Mouse (Mus musculus) heart, embryonic 10.5 days (tissue): Measurements from ENCODE around the gene Speer4d. TPM values are rescaled to one million over a fixed set of nuclear protein-coding genes. Genes with fewer than 3 reads are reported as not detected.
"Not testable (repeated sequence)": the region's sequence is repeated elsewhere in the genome, so short reads cannot be mapped to it uniquely, and the experiment has no call there.

Experiments
- DNase-seq: peaks from one replicate; pipeline ENCODE4 v3.0.0-alpha.2; 2017; ENCODE audit warnings: low spot score
- H3K27ac ChIP-seq: fragments of 300-500 bp; sonication (generic); 2 replicates; pipeline ENCODE4 v1.5.1; 2016; ENCODE audit warnings: mild to moderate bottlenecking
- H3K27me3 ChIP-seq: fragments of 300-500 bp; sonication (generic); 2 replicates; pipeline ENCODE4 v1.6.1; 2016; ENCODE audit warnings: mild to moderate bottlenecking; ENCODE audit not compliant: poor library complexity, insufficient read depth, severe bottlenecking
- H3K36me3 ChIP-seq: fragments of 300-500 bp; sonication (generic); 2 replicates; pipeline ENCODE4 v1.6.1; 2016; ENCODE audit warnings: mild to moderate bottlenecking, moderate library complexity
- H3K4me1 ChIP-seq: fragments of 300-500 bp; sonication (generic); 2 replicates; pipeline ENCODE4 v1.6.1; 2016; ENCODE audit warnings: mild to moderate bottlenecking
- H3K4me3 ChIP-seq: fragments of 300-500 bp; sonication (generic); 2 replicates; pipeline ENCODE4 v1.5.1; 2016; ENCODE audit warnings: mild to moderate bottlenecking, moderate library complexity
- H3K9me3 ChIP-seq: fragments of 300-500 bp; sonication (generic); 2 replicates; pipeline ENCODE4 v1.6.1; 2016; ENCODE audit warnings: mild to moderate bottlenecking, moderate library complexity
- WGBS: fragments of 180-500 bp; shearing (Covaris S2); methylation state at CpG from one replicate; pipeline ENCODE4 v1.1.7; 2016; 5-methylcytosine and 5-hydroxymethylcytosine counted together
- polyA plus RNA-seq: library from polyadenylated mRNA; unstranded; fragments of >200 nt; fragmentation: Nextera tagmentation; extraction: Ambion mirVana; gene quantifications from 2 replicates; pipeline ENCODE4 v1.2.1, GENCODE M21; 2016

The Speer4d gene
- polyA plus RNA-seq: not detected in 2 replicates

GRCm38 (mm10) chr5:15618764-15619163, at the start of gene Speer4d:
TSS of gene Speer4d (plus strand) at chr5:15619064.
- H3K4me1 ChIP-seq, H3K36me3 ChIP-seq, H3K4me3 ChIP-seq, DNase-seq, H3K9me3 ChIP-seq, H3K27ac ChIP-seq, H3K27me3 ChIP-seq: not testable (repeated sequence)
- WGBS: 60% methylated on average over 1 of the region's 1 CpGs

- not testable (repeated sequence) for H3K27me3 ChIP-seq, H3K4me1 ChIP-seq, H3K27ac ChIP-seq, DNase-seq, H3K9me3 ChIP-seq, H3K36me3 ChIP-seq, H3K4me3 ChIP-seq
Measured at GRCm38 (mm10) chr5:15573735-15574134, 45.1 kb upstream of the Speer4d start.

- not testable (repeated sequence) for H3K4me3 ChIP-seq, DNase-seq, H3K27ac ChIP-seq, H3K27me3 ChIP-seq, H3K9me3 ChIP-seq, H3K36me3 ChIP-seq, H3K4me1 ChIP-seq
- WGBS: no CpG with 5 or more reads among the region's 1 CpGs
Measured at GRCm38 (mm10) chr5:15577033-15577432, 41.8 kb upstream of the Speer4d start, which contains the start of gene Gm21083. TSS of gene Gm21083 (plus strand) at chr5:15577333.

GRCm38 (mm10) chr5:15586351-15586750, 32.5 kb upstream of the Speer4d start:
- not testable (repeated sequence) for H3K27me3 ChIP-seq

GRCm38 (mm10) chr5:15588291-15588690, 30.6 kb upstream of the Speer4d start:
- WGBS: 24% methylated on average over 6 of the region's 6 CpGs
- H3K4me3 ChIP-seq, H3K27me3 ChIP-seq, H3K36me3 ChIP-seq, H3K4me1 ChIP-seq, H3K9me3 ChIP-seq, H3K27ac ChIP-seq: not testable (repeated sequence)
- peak; percentile 22 for DNase-seq

More at GRCm38 (mm10) chr5:15586351-15586750, 32.5 kb upstream of the Speer4d start:
- H3K36me3 ChIP-seq, H3K9me3 ChIP-seq, H3K4me3 ChIP-seq, H3K4me1 ChIP-seq, H3K27ac ChIP-seq: not testable (repeated sequence)
- peak; percentile 56 for DNase-seq

- H3K4me3 ChIP-seq, H3K27me3 ChIP-seq, H3K27ac ChIP-seq, H3K36me3 ChIP-seq, H3K4me1 ChIP-seq, H3K9me3 ChIP-seq, DNase-seq: not testable (repeated sequence)
- 56% methylated on average over 5 of the region's 5 CpGs for WGBS
Measured at GRCm38 (mm10) chr5:15590635-15591034, 28.2 kb upstream of the Speer4d start.

GRCm38 (mm10) chr5:15591577-15591976, 27.3 kb upstream of the Speer4d start:
- not testable (repeated sequence) for H3K4me3 ChIP-seq, DNase-seq, H3K27me3 ChIP-seq, H3K36me3 ChIP-seq, H3K9me3 ChIP-seq, H3K27ac ChIP-seq, H3K4me1 ChIP-seq
- 66% methylated on average over 2 of the region's 2 CpGs for WGBS

GRCm38 (mm10) chr5:15598831-15599230, 20.0 kb upstream of the Speer4d start:
- not testable (repeated sequence) for H3K36me3 ChIP-seq, H3K27me3 ChIP-seq, H3K4me1 ChIP-seq, H3K4me3 ChIP-seq, DNase-seq, H3K27ac ChIP-seq
- peaks cover 19% of the 10 kb centered on the region; the same call in 1 of the 2 replicates for H3K9me3 ChIP-seq

GRCm38 (mm10) chr5:15600342-15600741, 18.5 kb upstream of the Speer4d start:
- 39% methylated on average over 4 of the region's 4 CpGs for WGBS
- not testable (repeated sequence) for H3K4me1 ChIP-seq, H3K27me3 ChIP-seq, H3K36me3 ChIP-seq, H3K4me3 ChIP-seq, H3K27ac ChIP-seq
- H3K9me3 ChIP-seq: peaks cover 18% of the 10 kb centered on the region
- DNase-seq: peak; percentile 79

- 57% methylated on average over 5 of the region's 5 CpGs for WGBS
- H3K27ac ChIP-seq, H3K4me1 ChIP-seq, H3K4me3 ChIP-seq, H3K27me3 ChIP-seq, DNase-seq, H3K36me3 ChIP-seq: not testable (repeated sequence)
- H3K9me3 ChIP-seq: peaks cover 15% of the 10 kb centered on the region
Measured at GRCm38 (mm10) chr5:15601481-15601880, 17.4 kb upstream of the Speer4d start.

- not testable (repeated sequence) for DNase-seq, H3K4me3 ChIP-seq, H3K4me1 ChIP-seq, H3K27me3 ChIP-seq, H3K27ac ChIP-seq, H3K36me3 ChIP-seq
- 71% methylated on average over 3 of the region's 3 CpGs for WGBS
- peaks cover 19% of the 10 kb centered on the region for H3K9me3 ChIP-seq
Measured at GRCm38 (mm10) chr5:15601960-15602359, 16.9 kb upstream of the Speer4d start.

GRCm38 (mm10) chr5:15602424-15602947, 16.4 kb upstream of the Speer4d start:
- H3K27me3 ChIP-seq, H3K4me1 ChIP-seq, H3K36me3 ChIP-seq, H3K4me3 ChIP-seq, H3K27ac ChIP-seq: not testable (repeated sequence)
- 58% methylated on average over 3 of the region's 3 CpGs for WGBS
- DNase-seq: peak; percentile 82
- H3K9me3 ChIP-seq: peaks cover 19% of the 10 kb centered on the region

- H3K27me3 ChIP-seq, H3K4me3 ChIP-seq, H3K4me1 ChIP-seq, H3K36me3 ChIP-seq, H3K27ac ChIP-seq: not testable (repeated sequence)
- WGBS: 58% methylated on average over 2 of the region's 2 CpGs
- DNase-seq: peak; percentile 56
- peaks cover 19% of the 10 kb centered on the region for H3K9me3 ChIP-seq
Measured at GRCm38 (mm10) chr5:15603008-15603407, 15.9 kb upstream of the Speer4d start.

- H3K36me3 ChIP-seq, H3K4me3 ChIP-seq: not testable (repeated sequence)
Measured at GRCm38 (mm10) chr5:15603585-15603984, 15.3 kb upstream of the Speer4d start.

More at GRCm38 (mm10) chr5:15603585-15603984, 15.3 kb upstream of the Speer4d start:
- peaks cover 17% of the 10 kb centered on the region for H3K9me3 ChIP-seq
- not testable (repeated sequence) for H3K27ac ChIP-seq, H3K27me3 ChIP-seq, H3K4me1 ChIP-seq
- peak; percentile 38 for DNase-seq
- 65% methylated on average over 8 of the region's 8 CpGs for WGBS
